Mouse (Mus musculus) mammary gland, adult 2 months (tissue): Measurements from ENCODE around the gene Psmb8. TPM values are rescaled to one million over a fixed set of nuclear protein-coding genes. Genes with fewer than 3 reads are reported as not detected.

ENCODE experiments used
- polyA plus RNA-seq: library from polyadenylated mRNA; depleted of rRNA; stranded (reverse); fragments of >200 nt; gene quantifications from 2 replicates; pipeline ENCODE4 v1.2.3, GENCODE M21; 2012; ENCODE audit warnings: low replicate concordance; rRNA removed

The Psmb8 gene
- 204 and 242 TPM in 2 replicates for polyA plus RNA-seq

DNA sequence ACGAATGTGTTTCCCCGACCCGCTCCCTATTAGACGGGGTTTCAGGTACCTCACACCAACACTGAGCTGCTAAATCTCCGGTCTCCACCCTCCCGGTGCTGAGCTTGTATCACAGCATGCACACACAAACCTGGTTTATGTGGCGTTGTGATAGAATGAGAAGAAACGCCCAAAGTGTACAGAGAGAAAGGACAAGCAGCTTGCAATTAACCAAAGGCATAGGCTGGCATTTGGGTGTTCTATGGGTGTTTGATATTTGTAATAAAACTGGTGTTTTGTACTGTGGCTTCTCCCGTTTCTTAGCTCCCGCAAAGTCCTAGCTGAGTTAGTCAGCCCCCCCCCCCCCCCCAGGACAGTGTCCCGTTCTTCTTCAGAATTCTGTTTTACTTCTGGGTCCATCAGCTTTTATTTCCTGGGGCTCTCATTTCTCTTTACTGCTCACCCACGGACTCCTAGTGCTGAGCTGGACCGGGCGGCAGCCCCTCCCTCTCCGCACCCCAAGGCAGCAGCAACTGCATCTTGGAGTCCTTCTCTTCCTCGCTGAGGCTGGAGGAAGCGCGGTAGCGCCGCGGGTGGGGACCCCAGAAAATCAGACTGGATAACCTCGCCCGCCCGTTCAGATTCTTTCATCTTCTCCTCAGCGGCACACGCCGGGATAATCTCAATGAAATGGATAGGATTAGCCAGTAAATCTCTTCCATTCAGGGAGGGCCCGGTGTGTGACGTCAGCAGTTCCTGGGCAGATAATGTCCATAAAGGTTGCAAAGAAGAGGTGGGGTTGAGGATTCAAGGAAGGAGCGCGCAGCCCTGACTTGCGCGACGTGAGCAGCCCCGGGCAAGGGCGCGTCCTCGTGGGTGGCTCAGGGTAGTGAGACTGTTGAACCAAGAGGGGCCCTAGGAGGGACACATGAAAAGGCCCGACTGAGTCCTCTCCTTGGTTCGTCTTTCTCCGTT is at the start of gene Psmb8:
Gene Psmb8 (plus strand): TSS at position 781 of the 954 bp plus-strand sequence.

DNA sequence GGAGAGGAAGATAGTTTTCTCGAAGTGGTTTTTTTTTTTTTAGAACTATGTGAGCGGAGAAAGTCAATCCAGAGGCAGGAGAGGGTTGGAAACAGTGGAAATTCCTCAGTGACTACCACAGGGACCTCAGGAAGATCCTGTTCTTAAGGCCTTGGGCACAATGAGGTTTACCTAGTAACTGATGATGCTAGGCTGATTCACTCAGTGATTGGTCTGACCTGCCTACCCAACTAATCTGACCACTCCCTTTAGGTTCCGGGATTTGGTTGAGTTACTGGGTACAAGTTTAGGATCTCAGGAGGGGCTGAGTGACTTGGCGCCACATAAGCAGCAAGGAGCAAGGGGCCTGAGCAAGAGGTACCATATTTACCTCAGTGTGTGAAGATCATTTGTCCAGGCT is 44.6 kb upstream of the Psmb8 start, which contains the start of gene H2-DMb1:
Gene H2-DMb1 (plus strand): TSS at position 150 of the 400 bp plus-strand sequence.

DNA sequence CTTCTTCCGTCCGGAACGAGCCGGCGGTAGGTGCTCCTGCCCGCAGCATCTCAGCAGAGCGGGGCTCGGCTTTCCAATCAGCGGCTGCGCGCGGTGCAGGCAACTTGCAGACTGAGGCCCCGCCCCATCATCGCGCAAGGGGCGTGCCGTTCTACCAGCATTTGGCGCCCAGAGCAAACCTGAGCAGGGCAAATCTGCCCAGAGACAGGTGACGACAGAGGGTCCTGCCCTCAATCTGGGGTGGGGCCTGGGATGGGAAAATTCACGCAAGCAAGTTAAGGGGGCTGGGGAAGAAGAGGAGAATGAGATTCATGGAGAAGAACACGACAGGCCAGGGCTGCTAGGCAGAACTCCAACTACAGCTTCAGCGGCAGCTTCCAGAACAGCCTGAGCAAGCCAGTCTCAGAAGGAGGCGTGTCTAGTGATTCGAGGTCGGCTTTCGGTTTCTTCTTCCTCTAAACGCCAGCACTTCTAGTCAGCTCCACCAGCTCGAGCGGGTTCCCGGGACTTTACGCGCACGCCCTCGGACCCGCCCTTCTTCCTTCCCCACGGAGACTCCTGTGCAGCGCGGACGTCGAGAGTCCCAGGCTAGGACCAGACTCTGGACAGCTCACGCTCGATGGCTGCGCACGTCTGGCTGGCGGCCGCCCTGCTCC is 10.1 kb upstream of the Psmb8 start, which contains the start of the genes Tap1 and Psmb9:
Gene Tap1 (plus strand): TSS at position 293 of the 656 bp plus-strand sequence.
Gene Psmb9 (minus strand): TSS at position 504 of the 656 bp plus-strand sequence.

DNA sequence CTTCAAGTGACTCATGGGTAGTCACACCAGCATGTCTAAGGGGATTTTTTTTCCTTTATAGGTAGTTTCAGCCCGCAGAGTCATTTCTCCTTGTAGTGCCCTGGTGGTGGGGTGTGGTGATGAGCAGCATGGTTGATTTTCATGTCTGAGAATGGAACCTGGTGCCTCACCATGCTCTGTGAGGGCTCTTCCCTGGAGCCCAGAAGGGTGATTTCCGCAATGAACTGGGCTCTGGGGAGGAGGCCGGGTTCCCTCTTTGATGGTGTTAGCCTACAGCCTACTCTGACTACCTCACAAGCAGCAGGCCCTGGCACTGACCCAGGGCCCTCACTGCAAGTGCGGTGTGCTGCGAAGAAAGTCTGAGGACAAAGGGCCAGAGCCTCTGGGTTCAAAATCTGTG is 5.9 kb downstream of the Psmb8 start, which contains the start of gene Tap2:
Gene Tap2 (plus strand): TSS at position 84 of the 400 bp plus-strand sequence.

DNA sequence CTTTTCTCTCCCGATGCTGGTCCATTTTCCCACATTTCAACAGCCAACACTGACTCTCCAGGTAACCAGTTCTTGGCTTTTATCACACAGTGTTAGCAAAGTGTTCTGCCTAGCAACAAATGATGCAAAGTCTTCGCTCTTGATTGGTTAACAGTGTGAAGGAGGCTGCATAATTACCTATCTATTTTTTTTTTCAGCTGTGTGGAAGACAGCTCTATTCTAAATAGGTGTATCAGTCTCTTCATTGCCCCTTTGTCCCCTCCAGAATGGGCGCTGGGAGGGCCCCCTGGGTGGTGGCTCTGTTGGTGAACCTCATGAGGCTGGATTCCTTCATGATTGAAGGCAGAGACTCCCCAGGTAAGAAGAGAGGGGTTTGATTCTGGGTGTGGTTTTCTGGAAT is 41.2 kb downstream of the Psmb8 start, which contains the start of gene H2-Ob:
Gene H2-Ob (plus strand): TSS at position 198 of the 400 bp plus-strand sequence.

Other genes with a start within 250 kb of the Psmb8 start
- 9.8 and 25.7 TPM in 2 replicates for gene B3galt4, start 246.2 kb upstream of the Psmb8 start, polyA plus RNA-seq
- gene Vps52, start 241.9 kb upstream of the Psmb8 start, polyA plus RNA-seq = 68.7 and 74.9 TPM in 2 replicates
- gene Rps18, start 241.7 kb upstream of the Psmb8 start, polyA plus RNA-seq = 283 and 376 TPM in 2 replicates
- gene H2-K1, start 197.4 kb upstream of the Psmb8 start, polyA plus RNA-seq = 6,978 and 9,315 TPM in 2 replicates
- gene Ring1, start 173.0 kb upstream of the Psmb8 start, polyA plus RNA-seq = 29.1 and 42.5 TPM in 2 replicates
- 89.2 and 219 TPM in 2 replicates for gene H2-Ke6, start 169.7 kb upstream of the Psmb8 start, polyA plus RNA-seq
- gene Slc39a7, start 166.0 kb upstream of the Psmb8 start, polyA plus RNA-seq = 148 and 187 TPM in 2 replicates
- gene Rxrb, start 165.9 kb upstream of the Psmb8 start, polyA plus RNA-seq = 62.9 and 110 TPM in 2 replicates
- gene Col11a2, start 158.3 kb upstream of the Psmb8 start, polyA plus RNA-seq = 1.8 and 4.3 TPM in 2 replicates
- 59.6 and 112 TPM in 2 replicates for gene H2-Oa, start 105.4 kb upstream of the Psmb8 start, polyA plus RNA-seq
- gene H2-DMa, start 78.2 kb upstream of the Psmb8 start, polyA plus RNA-seq = 180 and 191 TPM in 2 replicates
- 112 and 199 TPM in 2 replicates for gene Brd2, start 75.1 kb upstream of the Psmb8 start, polyA plus RNA-seq
- gene H2-DMb2, start 54.4 kb upstream of the Psmb8 start, polyA plus RNA-seq = 125 and 219 TPM in 2 replicates
- 243 and 276 TPM in 2 replicates for gene H2-DMb1, start 44.6 kb upstream of the Psmb8 start, polyA plus RNA-seq
- 81.6 and 135 TPM in 2 replicates for gene Tap1, start 10.2 kb upstream of the Psmb8 start, polyA plus RNA-seq
- 108 and 188 TPM in 2 replicates for gene Psmb9, start 10.0 kb upstream of the Psmb8 start, polyA plus RNA-seq
- 74.2 and 121 TPM in 2 replicates for gene Tap2, start 5.8 kb downstream of the Psmb8 start, polyA plus RNA-seq
- 117 and 123 TPM in 2 replicates for gene H2-Ob, start 41.2 kb downstream of the Psmb8 start, polyA plus RNA-seq
- gene H2-Ab1, start 60.0 kb downstream of the Psmb8 start, polyA plus RNA-seq = 2,992 and 3,635 TPM in 2 replicates
- 1,227 and 1,651 TPM in 2 replicates for gene H2-Aa, start 90.1 kb downstream of the Psmb8 start, polyA plus RNA-seq
- 606 and 611 TPM in 2 replicates for gene H2-Eb1, start 108.1 kb downstream of the Psmb8 start, polyA plus RNA-seq
- 4.9 and 5.3 TPM in 2 replicates for gene H2-Eb2, start 127.9 kb downstream of the Psmb8 start, polyA plus RNA-seq
- gene Btnl2, start 157.1 kb downstream of the Psmb8 start, polyA plus RNA-seq = 1.8 and 3.7 TPM in 2 replicates
- 0.20 TPM in 2 replicates for gene Btnl1, start 179.4 kb downstream of the Psmb8 start, polyA plus RNA-seq
- gene BC051142, start 201.1 kb downstream of the Psmb8 start, polyA plus RNA-seq = 0.99 and 1.6 TPM in 2 replicates